Mouse (Mus musculus): ENCODE data around the gene F830045P16Rik.

The F830045P16Rik gene

GRCm38 (mm10) chr2:129574395-129575046, 38.1 kb upstream of the F830045P16Rik start:
- Histone ChIP-seq H3K4me3 (replicated peaks; ENCODE audit: low read length) (peak overlapping the region; percentile 54), H3K36me3 (ENCODE audit: insufficient read depth, low read length) (no peaks in the 10 kb centered on the region)
- no peak; the same call in 1 of the 2 replicates for TF ChIP-seq NANOG (IDR thresholded peaks at IDR 0.05; ENCODE audit: borderline replicate concordance, low read length)
- no peak for TF ChIP-seq CTCF (conservative IDR thresholded peaks at IDR 0.05; ENCODE audit: low read length)
- no peak for TF ChIP-seq POU5F1 (IDR thresholded peaks at IDR 0.05; ENCODE audit: borderline replicate concordance, low read length)

GRCm38 (mm10) chr2:129573701-129574273, 37.4 kb upstream of the F830045P16Rik start:
- TF ChIP-seq POU5F1 (IDR thresholded peaks at IDR 0.05; ENCODE audit: borderline replicate concordance, low read length) (no peak), CTCF (conservative IDR thresholded peaks at IDR 0.05; ENCODE audit: low read length) (no peak), NANOG (IDR thresholded peaks at IDR 0.05; ENCODE audit: borderline replicate concordance, low read length) (no peak)
- peaks cover 37% of the 10 kb centered on the region for H3K4me1 ChIP-seq (replicated peaks; ENCODE audit: low read depth, low read length)
- no peaks in the 10 kb centered on the region for H3K9me3 ChIP-seq (ENCODE audit: low read length)
- H3K27me3 ChIP-seq (ENCODE audit: insufficient read depth, low read length) = peaks cover 50% of the 10 kb centered on the region
- H3K4me3 ChIP-seq (replicated peaks; ENCODE audit: low read length) = peak overlapping the region; percentile 54; the same call in 1 of the 2 replicates
- H3K36me3 ChIP-seq (ENCODE audit: insufficient read depth, low read length) = no peaks in the 10 kb centered on the region

More at GRCm38 (mm10) chr2:129574395-129575046, 38.1 kb upstream of the F830045P16Rik start:
- peaks cover 44% of the 10 kb centered on the region for H3K27me3 ChIP-seq (ENCODE audit: insufficient read depth, low read length)
- no peaks in the 10 kb centered on the region for H3K9me3 ChIP-seq (ENCODE audit: low read length)
- H3K4me1 ChIP-seq (replicated peaks; ENCODE audit: low read depth, low read length) = peaks cover 42% of the 10 kb centered on the region

DNA sequence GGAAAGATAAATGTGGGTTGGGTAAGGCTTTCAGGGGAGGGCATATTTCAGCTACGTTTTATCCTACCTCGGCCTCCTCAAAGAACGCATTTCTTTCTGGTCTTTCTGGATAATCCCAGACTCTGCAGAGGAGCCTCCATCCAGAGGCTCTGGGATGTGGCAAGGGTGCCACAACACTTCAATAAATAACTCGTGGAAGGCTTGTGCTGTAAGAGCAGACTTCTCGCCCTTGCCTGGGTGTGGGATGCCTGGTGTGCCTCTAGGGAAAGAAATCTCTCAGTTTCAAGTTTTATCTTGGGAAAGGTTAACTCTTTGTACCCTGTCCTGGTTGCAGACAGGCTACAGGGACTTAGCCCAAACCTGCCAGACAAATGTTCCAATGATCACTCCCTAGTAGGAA, 33.2 kb upstream of the F830045P16Rik start:
- TF ChIP-seq NANOG (IDR thresholded peaks at IDR 0.05; ENCODE audit: borderline replicate concordance, low read length) (no peak), CTCF (conservative IDR thresholded peaks at IDR 0.05; ENCODE audit: low read length) (no peak), POU5F1 (IDR thresholded peaks at IDR 0.05; ENCODE audit: borderline replicate concordance, low read length) (no peak)

DNA sequence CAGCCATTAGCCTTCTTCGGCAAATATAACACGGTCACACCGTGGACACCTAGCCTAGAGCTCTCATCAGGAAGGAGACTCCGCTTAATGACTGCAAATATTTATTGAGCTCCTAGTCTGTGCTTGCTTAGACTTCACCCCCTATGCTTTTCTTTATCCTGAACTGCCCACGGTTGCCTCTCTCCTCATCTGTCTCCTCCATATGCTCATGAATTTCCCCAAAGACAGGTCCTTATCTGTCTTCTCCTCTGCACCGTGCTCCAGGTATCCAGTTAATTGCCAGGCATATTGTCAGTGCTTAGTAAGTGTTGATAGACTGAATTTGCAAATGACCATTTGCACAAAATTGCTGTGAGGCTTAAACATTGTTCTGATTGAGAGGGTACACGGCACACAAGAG, 32.7 kb upstream of the F830045P16Rik start:
- peaks cover 19% of the 10 kb centered on the region for H3K27me3 ChIP-seq (ENCODE audit: insufficient read depth, low read length)
- TF ChIP-seq CTCF (conservative IDR thresholded peaks at IDR 0.05; ENCODE audit: low read length) (no peak), POU5F1 (IDR thresholded peaks at IDR 0.05; ENCODE audit: borderline replicate concordance, low read length) (no peak), NANOG (IDR thresholded peaks at IDR 0.05; ENCODE audit: borderline replicate concordance, low read length) (no peak)

More for the DNA sequence above, 33.2 kb upstream of the F830045P16Rik start:
- Histone ChIP-seq H3K27me3 (ENCODE audit: insufficient read depth, low read length) (peaks cover 19% of the 10 kb centered on the region), H3K4me1 (replicated peaks; ENCODE audit: low read depth, low read length) (peaks cover 18% of the 10 kb centered on the region), H3K9me3 (ENCODE audit: low read length) (no peaks in the 10 kb centered on the region), H3K36me3 (ENCODE audit: insufficient read depth, low read length) (no peaks in the 10 kb centered on the region), H3K4me3 (replicated peaks; ENCODE audit: low read length) (no peak overlapping the region)

DNA sequence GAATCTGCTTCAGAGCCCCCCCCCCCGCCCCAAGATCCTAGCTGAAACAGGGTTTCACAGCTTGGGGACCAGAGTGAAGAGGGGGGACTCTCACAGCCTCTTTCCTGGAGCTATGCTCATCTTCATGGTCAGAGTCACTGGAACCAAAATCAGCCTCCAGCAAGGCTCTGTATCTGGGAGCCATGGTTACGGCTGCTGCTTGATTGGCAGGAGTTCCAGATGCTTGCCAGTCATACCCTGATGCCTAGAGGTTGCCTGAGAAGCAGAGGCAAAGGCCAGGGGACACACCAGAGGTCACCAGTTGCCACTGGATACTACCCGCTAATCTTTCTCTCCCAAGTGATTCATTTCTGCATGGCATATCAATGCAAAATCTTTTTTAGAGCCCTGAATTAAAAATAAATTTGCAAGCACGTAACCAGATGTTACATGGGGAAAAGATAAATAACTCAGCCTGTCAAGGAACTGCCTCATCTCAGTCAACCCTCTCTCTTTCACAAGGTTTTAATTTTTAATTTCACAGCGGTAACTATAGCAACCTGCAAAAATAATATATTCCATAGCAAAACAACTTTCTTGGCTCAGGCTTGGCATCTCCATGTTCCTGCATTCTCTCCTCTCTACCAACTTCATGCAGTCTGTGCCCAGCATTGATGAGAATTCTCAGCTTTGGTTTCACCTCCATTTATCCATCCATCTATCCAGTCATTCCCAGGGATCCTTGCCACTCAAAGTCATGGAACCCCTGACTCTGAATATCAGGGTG, 27.7 kb upstream of the F830045P16Rik start:
- Histone ChIP-seq H3K4me1 (replicated peaks; ENCODE audit: low read depth, low read length) (no peaks in the 10 kb centered on the region), H3K27me3 (ENCODE audit: insufficient read depth, low read length) (peaks cover 4% of the 10 kb centered on the region; the same call in 1 of the 2 replicates), H3K36me3 (ENCODE audit: insufficient read depth, low read length) (no peaks in the 10 kb centered on the region), H3K9me3 (ENCODE audit: low read length) (peaks cover 16% of the 10 kb centered on the region), H3K4me3 (replicated peaks; ENCODE audit: low read length) (no peak overlapping the region)
- TF ChIP-seq POU5F1 (IDR thresholded peaks at IDR 0.05; ENCODE audit: borderline replicate concordance, low read length) = no peak
- no peak for TF ChIP-seq NANOG (IDR thresholded peaks at IDR 0.05; ENCODE audit: borderline replicate concordance, low read length)
- no peak for TF ChIP-seq CTCF (conservative IDR thresholded peaks at IDR 0.05; ENCODE audit: low read length)

More for the DNA sequence above, 32.7 kb upstream of the F830045P16Rik start:
- Histone ChIP-seq H3K4me1 (replicated peaks; ENCODE audit: low read depth, low read length) (peaks cover 14% of the 10 kb centered on the region), H3K36me3 (ENCODE audit: insufficient read depth, low read length) (no peaks in the 10 kb centered on the region), H3K4me3 (replicated peaks; ENCODE audit: low read length) (no peak overlapping the region), H3K9me3 (ENCODE audit: low read length) (no peaks in the 10 kb centered on the region)

DNA sequence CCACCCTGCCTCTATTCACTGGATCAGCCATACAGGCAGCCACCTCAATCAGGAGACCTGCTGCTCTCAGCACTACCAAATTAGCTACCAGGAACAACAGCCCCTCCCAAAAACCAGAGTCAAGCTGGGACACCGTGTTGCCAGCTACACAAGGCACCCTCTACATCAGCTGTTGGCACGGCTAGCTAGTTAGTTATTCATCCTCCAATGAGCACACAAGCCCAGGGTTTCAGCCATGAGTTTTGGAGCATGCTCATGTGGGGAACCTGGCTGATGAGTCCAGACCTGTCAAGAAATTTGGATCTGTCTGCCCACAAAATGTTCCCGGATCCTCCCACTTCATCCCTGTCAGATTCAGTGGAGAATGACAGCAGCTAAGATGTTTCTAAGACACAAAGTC, 25.4 kb upstream of the F830045P16Rik start:
- no peaks in the 10 kb centered on the region for H3K4me1 ChIP-seq (replicated peaks; ENCODE audit: low read depth, low read length)
- H3K9me3 ChIP-seq (ENCODE audit: low read length) = peaks cover 16% of the 10 kb centered on the region
- H3K4me3 ChIP-seq (replicated peaks; ENCODE audit: low read length) = no peak overlapping the region
- H3K36me3 ChIP-seq (ENCODE audit: insufficient read depth, low read length) = no peaks in the 10 kb centered on the region
- H3K27me3 ChIP-seq (ENCODE audit: insufficient read depth, low read length) = no peaks in the 10 kb centered on the region
- TF ChIP-seq CTCF (conservative IDR thresholded peaks at IDR 0.05; ENCODE audit: low read length) (no peak), POU5F1 (IDR thresholded peaks at IDR 0.05; ENCODE audit: borderline replicate concordance, low read length) (no peak), NANOG (IDR thresholded peaks at IDR 0.05; ENCODE audit: borderline replicate concordance, low read length) (no peak)

- H3K4me3 ChIP-seq (replicated peaks; ENCODE audit: low read length) = no peak overlapping the region
- peaks cover 16% of the 10 kb centered on the region for H3K9me3 ChIP-seq (ENCODE audit: low read length)
- H3K27me3 ChIP-seq (ENCODE audit: insufficient read depth, low read length) = no peaks in the 10 kb centered on the region
- H3K36me3 ChIP-seq (ENCODE audit: insufficient read depth, low read length) = no peaks in the 10 kb centered on the region
- no peaks in the 10 kb centered on the region for H3K4me1 ChIP-seq (replicated peaks; ENCODE audit: low read depth, low read length)
- TF ChIP-seq CTCF (conservative IDR thresholded peaks at IDR 0.05; ENCODE audit: low read length) (no peak), POU5F1 (IDR thresholded peaks at IDR 0.05; ENCODE audit: borderline replicate concordance, low read length) (no peak), NANOG (IDR thresholded peaks at IDR 0.05; ENCODE audit: borderline replicate concordance, low read length) (no peak)
Observed at GRCm38 (mm10) chr2:129558875-129559219, 22.4 kb upstream of the F830045P16Rik start.
